Mouse (Mus musculus) G1E-ER4 (cell line): Measurements from ENCODE around the gene Creb1. TPM values are rescaled to one million over a fixed set of nuclear protein-coding genes. Genes with fewer than 3 reads are reported as not detected.

ENCODE experiments used
- GATA1 ChIP-seq: IDR thresholded peaks from one replicate; pipeline ENCODE4 v1.8.0; 2012; ENCODE audit warnings: low read length, inconsistent platforms
- polyA plus RNA-seq: library from polyadenylated mRNA; stranded (reverse); fragments of >175 nt; gene quantifications from 2 replicates; pipeline ENCODE4 v1.2.3, GENCODE M21; 2012

The Creb1 gene
- polyA plus RNA-seq, 1 experiment = 21.2 TPM

GRCm38 (mm10) chr1:64529781-64530315 is 2.6 kb upstream of the Creb1 start:
- no peak for TF ChIP-seq GATA1

DNA sequence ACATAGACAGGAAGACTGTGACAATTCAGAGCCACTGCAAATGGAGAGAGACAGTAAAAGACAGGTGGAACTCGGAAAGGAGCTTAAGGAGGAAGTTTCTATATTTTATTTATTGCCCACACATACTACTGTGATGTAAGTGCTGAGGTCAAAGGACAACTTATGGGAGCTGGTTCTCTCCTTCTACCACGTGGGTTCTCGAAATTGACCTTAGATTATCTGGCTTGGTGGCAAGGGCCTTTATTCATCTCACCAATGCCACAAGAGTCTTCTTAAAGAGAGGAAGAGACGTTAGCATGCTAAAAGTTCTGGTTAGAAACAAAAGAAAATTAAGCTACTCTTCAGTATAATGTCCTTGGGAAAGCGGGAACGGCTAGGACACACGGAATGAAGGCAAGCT is 897 bp upstream of the Creb1 start:
- no peak for TF ChIP-seq GATA1

DNA sequence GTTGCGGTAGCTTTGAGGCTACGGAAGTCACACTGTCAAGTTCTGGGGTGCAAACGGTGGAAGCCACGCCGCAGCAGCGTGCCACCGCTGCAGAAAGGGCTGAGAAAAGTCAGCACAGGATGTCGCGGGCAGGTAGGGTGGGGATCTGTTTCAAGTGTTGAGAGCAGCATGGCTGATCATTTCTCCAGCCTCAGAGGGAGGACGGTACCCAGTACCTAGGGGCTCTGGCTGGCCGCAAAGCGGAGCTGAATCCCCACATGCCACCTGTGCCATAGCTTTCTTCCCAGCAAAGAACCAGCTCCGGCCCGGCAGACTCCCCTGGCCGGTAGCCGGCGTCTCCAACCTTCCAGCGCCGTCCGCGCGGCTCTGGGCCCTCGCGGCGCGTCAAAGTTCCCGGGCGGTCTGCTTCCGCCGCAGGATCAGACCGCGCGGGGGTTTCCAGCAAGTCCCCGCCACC is 350 bp upstream of the Creb1 start:
- no peak for TF ChIP-seq GATA1

DNA sequence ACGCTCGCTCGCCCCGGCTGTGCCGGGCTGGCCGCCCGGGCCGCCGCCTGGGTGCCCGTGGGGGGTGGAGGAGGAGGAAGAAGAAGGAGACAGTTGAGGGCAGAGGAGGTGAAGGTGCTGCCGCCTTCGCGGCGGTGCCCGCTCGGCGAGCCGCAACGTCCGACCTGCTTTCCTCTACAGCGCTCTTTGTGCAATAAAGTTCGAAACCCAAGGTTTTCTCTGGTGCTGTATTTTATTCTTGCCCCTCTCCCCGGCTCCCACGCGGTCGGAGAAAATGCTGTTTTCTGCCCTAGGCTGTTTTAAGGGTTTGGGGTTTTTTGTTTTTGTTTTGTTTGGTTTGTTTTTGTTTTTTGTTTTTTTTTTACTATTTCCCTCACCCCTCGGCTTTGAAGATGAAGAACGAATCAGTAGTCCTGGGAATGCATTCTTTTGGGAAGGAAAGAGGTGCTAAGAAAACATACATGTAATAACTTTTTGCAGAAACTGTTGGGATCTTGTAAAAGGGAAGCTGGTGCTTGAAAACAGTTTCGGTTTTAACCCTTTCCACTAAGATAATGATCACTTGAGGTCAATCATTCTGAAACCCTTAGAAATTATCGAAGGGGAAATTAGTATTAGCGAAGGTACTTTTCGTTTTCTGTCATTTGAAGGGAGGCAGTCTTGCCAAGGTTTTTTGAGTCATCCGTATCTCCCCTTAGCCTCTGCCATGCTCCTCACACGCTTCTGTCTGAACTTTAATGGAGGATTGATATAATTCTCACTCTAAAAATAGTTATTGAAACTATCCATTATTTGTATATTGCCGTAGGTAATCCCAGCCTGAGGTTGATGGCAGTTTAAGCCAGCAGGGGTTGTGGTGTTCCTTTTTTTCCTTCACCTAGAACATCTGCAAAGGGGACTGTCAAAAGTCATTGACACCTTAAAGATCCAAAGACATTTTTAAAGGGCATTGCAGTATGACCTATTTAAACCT is 1.3 kb downstream of the Creb1 start:
- TF ChIP-seq GATA1 = no peak

GRCm38 (mm10) chr1:64538837-64539367 is 6.5 kb downstream of the Creb1 start:
- TF ChIP-seq GATA1 = no peak

- no peak for TF ChIP-seq GATA1
These were observed 11.3 kb downstream of the Creb1 start for GRCm38 (mm10) chr1:64543750-64544149.

GRCm38 (mm10) chr1:64546070-64546469 is 13.6 kb downstream of the Creb1 start:
- TF ChIP-seq GATA1 = no peak

DNA sequence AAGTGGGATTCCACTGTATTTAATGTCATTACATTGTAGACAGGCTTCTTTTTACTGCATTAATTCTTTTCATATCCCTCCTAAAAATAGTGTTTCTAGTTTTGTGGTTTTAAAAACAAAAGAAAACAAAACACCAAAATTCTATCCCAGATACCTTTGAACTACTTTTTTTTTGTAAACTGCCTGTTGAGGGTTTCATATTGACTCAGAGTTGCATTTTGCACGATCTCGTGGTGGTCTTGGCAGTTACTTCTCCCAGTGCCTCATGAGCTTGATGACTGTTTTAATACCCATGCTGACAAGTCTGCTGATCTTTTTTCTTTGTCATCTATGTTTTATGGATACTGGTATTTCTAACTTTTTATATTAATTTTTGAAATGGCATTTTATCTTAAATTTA is 16.9 kb downstream of the Creb1 start:
- TF ChIP-seq GATA1 = no peak

DNA sequence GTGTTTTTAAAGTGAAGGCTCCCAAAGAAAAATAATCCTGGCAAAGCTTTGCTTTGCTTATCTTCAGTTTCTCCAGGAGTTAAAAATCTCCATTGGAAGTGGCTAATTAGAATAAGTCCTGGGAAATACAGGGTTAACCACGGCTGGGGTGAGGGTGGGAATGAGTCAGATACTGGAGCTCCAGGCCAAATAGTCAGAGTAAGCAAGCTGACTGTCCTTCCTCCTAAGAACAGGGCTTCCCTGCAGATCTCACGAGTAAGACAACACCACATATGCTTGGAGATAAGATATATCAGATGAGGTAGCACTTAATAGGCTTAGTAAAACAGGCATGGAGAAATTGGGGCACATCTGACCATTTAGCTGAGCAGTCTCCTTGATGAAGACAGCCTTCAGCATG is 19.5 kb downstream of the Creb1 start:
- TF ChIP-seq GATA1 = peak; percentile 42

GRCm38 (mm10) chr1:64560105-64560504 is 27.7 kb downstream of the Creb1 start:
- no peak for TF ChIP-seq GATA1

DNA sequence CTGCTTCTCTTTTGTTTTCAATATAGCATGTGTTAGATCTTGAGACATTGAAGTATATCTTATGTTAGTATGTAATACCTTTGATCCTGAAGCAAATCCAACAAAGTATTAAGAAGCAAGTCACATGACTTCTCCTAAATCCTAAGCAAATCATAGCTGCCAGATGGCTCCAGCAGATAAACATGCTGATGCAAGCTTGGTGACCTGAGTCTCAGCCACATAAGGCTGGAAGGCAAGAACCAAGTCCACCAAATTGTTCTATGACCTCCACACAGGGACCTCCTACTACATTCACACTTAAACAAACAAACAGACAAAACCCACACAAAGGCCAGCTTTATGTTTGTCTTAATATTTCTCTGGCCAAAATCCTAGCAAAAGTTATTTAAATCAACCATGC is 35.8 kb downstream of the Creb1 start:
- TF ChIP-seq GATA1 = no peak

GRCm38 (mm10) chr1:64576022-64576421 is 43.6 kb downstream of the Creb1 start:
- no peak for TF ChIP-seq GATA1

DNA sequence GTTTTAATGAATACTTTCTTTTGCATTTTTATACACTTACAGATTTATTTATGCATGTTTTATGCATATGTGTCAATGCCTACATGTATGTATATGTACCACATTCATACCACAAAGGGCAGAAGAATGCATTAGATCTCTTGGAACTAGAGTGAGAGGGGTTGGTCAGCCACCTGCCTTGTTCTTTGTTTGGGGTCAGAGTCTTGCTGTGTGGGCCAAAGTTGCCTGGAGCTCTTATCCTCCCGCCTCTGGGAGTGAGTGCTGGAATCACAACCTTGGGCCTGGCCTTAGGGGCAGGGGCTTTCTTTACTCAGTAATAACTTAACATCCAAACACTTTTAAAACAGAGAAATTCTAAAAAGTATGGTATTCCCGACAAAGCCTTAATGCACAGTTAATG is 44.3 kb downstream of the Creb1 start:
- no peak for TF ChIP-seq GATA1

- no peak for TF ChIP-seq GATA1
These were observed 46.4 kb downstream of the Creb1 start for GRCm38 (mm10) chr1:64578801-64579200.

- no peak for TF ChIP-seq GATA1
These were observed 66.5 kb downstream of the Creb1 start for GRCm38 (mm10) chr1:64598926-64599325.

DNA sequence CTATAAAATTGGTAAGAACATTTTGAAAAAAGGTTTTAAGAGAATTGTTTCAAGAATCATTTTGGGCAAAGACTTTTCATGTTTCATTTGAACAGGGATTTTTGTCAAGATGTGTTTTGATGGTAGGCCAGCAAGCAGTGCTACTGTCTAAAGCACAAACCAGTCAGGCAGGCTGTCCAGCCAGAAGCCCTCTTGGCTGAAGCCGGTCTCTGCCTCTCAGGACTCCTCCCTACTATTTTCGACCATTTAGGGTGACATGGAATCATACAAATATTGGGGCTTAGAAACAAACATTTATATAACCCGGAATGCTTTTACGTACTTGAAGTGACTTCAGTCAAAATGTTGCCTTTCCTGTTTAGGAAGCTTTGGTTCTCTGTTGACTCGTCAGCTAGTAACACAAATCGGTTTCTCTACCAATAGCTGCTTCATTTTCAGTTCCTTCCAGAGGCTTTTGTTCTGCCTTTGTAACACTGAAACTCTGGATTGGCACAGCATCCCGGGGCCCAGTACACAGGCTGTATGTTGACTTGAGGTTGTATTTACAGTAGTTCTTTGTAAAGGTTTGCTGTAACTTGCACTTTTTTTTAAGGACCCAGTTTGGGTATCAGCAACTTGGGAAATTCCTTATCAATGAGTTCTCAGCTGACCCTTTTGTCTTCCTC is 68.1 kb downstream of the Creb1 start:
- no peak for TF ChIP-seq GATA1
